Comparison of ENCODE assay signal across 7 mouse cellular contexts in the genomic region with DNA sequence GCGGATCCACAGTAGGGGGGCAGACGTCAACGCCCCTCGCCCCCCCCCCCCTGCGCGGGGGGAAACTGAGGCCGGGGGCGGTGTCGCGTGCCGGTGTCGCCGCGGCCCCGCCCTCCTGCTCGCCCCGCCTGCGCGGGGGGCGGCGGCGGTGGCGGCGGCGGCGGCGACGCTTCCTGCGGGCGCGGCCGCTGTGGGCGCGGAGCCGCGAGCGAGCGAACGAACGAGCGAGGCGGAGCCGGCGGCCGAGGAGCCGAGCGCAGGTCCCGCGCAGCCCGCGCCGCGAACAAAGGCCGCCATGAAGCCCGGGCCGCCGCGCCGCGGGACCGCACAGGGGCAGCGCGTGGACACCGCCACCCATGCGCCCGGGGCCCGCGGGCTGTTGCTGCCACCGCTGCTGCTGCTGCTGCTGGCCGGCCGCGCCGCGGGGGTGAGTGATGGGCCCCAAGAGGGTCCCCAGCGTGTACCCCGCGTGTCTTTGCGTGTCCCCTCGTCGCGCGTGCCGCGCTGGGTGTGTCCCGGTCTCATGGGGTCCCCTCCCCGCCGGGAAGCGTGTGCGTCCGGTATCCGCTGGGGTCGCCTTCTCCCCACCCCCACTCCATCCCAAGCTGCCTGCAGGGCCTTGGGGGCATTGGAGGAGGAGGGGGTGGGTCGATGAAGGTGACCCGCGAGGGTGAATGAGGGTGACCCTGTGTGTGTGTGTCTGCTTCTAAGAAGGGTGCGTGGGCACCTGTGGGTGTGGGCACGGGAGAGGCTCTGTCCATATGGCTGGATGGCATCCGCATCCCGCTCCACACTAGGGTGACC. TPM values are rescaled to one million over a fixed set of nuclear protein-coding genes. Genes with fewer than 3 reads are reported as not detected.
DNase-seq lines count a peak whose midpoint lies in the region; ATAC-seq and TF ChIP-seq lines count a peak whose summit lies in the region.

A gene (plus strand): TSS at position 162 of the 804 bp plus-strand sequence.

- H3K4me2 ChIP-seq in kidney, postnatal 0 days (ENCODE audit: low read length), result peak within 1 kb of the TSS; percentile 96
- H3K4me2 ChIP-seq in stomach, embryonic 16.5 days (ENCODE audit: low read depth, low read length), result peak within 1 kb of the TSS; percentile 90

- WGBS in kidney, postnatal 0 days, result 2% methylated on average over 36 of the region's 99 CpGs
- WGBS in stomach, embryonic 16.5 days, result 2% methylated on average over 71 of the region's 99 CpGs

- no peaks in the 10 kb centered on the region for H3K27me3 ChIP-seq in kidney, postnatal 0 days (ENCODE audit: insufficient read depth, low read length)
- H3K27me3 ChIP-seq in stomach, embryonic 16.5 days (ENCODE audit: control insufficient read depth, insufficient read depth, low read length), result no peaks in the 10 kb centered on the region

- H3K9me3 ChIP-seq in kidney, postnatal 0 days (replicated peaks; ENCODE audit: low read length), result no peaks in the 10 kb centered on the region
- H3K9me3 ChIP-seq in stomach, embryonic 16.5 days (replicated peaks; ENCODE audit: control insufficient read depth, low read length), result no peaks in the 10 kb centered on the region

- TF ChIP-seq CTCF in brain, embryonic 14.5 days (IDR thresholded peaks at IDR 0.05; ENCODE audit: borderline replicate concordance, extremely low read depth, insufficient read depth, insufficient read length), result no peak
- TF ChIP-seq CTCF in kidney, postnatal 0 days (IDR thresholded peaks at IDR 0.05; ENCODE audit: low read depth), result no peak

- H3K27ac ChIP-seq in kidney, postnatal 0 days, result no peak within 1 kb of the TSS
- H3K27ac ChIP-seq in stomach, embryonic 16.5 days (ENCODE audit: low read length), result peak within 1 kb of the TSS; percentile 47; the same call in 1 of the 2 replicates

- H3K36me3 ChIP-seq in kidney, postnatal 0 days (ENCODE audit: insufficient read depth, low read length), result no peaks in the 10 kb centered on the region
- H3K36me3 ChIP-seq in stomach, embryonic 16.5 days (ENCODE audit: control insufficient read depth, insufficient read depth, low read length), result no peaks in the 10 kb centered on the region

- H3K4me3 ChIP-seq in kidney, postnatal 0 days (replicated peaks; ENCODE audit: low read depth, low read length), result peak within 1 kb of the TSS; percentile 78
- H3K4me3 ChIP-seq in stomach, embryonic 16.5 days (replicated peaks; ENCODE audit: low read length), result peak within 1 kb of the TSS; percentile 63

- peaks cover 16% of the 10 kb centered on the region for H3K4me1 ChIP-seq in kidney, postnatal 0 days (replicated peaks; ENCODE audit: insufficient read depth, low read length)
- H3K4me1 ChIP-seq in stomach, embryonic 16.5 days (ENCODE audit: control insufficient read depth, insufficient read depth, low read length), result peaks cover 16% of the 10 kb centered on the region

- peak; percentile 65 for TF ChIP-seq POLR2A in brain, embryonic 14.5 days (IDR thresholded peaks at IDR 0.05; ENCODE audit: borderline replicate concordance, extremely low read depth, insufficient read depth, insufficient read length, poor library complexity, severe bottlenecking)

- no peak for DNase-seq in urinary bladder, adult 2 months (ENCODE audit: low spot score)
- no peak for DNase-seq in urinary bladder, postnatal 36 days (ENCODE audit: low spot score in 2 of 2)
- DNase-seq in brain, embryonic 14.5 days (ENCODE audit: low read depth), result peak; percentile 56
- no peak for DNase-seq in gonadal fat pad, adult 2 months (ENCODE audit: low read depth)
- peak; percentile 43 for DNase-seq in kidney, postnatal 0 days (ENCODE audit: low spot score)
- DNase-seq in lung, postnatal 14 days, result peak; percentile 48

- peak; percentile 34 for ATAC-seq in kidney, postnatal 0 days (replicated peaks; ENCODE audit: low FRiP score, low read depth)
- peak; percentile 32 for ATAC-seq in stomach, embryonic 16.5 days (ENCODE audit: insufficient read depth, low FRiP score)

- H3K9ac ChIP-seq in kidney, postnatal 0 days (ENCODE audit: low read depth, low read length), result peak within 1 kb of the TSS; percentile 79
- H3K9ac ChIP-seq in stomach, embryonic 16.5 days (ENCODE audit: low read length), result peak within 1 kb of the TSS; percentile 88

RNA-seq across cellular contexts. Expression of the gene that starts here (rescaled TPM):
- 33.3 and 63.7 TPM in 2 replicates for polyA plus RNA-seq in urinary bladder, adult 2 months (2012; rRNA removed)
- 137 and 275 TPM in 2 replicates for polyA plus RNA-seq in brain, embryonic 14.5 days (2012; rRNA removed)
- 36.9 and 39.0 TPM in 2 replicates for polyA plus RNA-seq in gonadal fat pad, adult 2 months (2012; rRNA removed)
- 14.9 and 16.2 TPM in 2 replicates for polyA plus RNA-seq in kidney, postnatal 0 days (2015; fragmentation: Nextera tagmentation; extraction: Ambion mirVana)
- polyA plus RNA-seq in stomach, embryonic 16.5 days (2015; fragmentation: Nextera tagmentation; extraction: Ambion mirVana), result 23.2 and 25.2 TPM in 2 replicates

Comparison
In these comparisons a context has a peak if more than half of its experiments do, and no peak if none do; other contexts are left out.
1. DNase-seq: peak in brain, embryonic 14.5 days (single experiment), kidney, postnatal 0 days (single experiment) and lung, postnatal 14 days (single experiment); none in urinary bladder, adult 2 months (single experiment), urinary bladder, postnatal 36 days (0 of 2) and gonadal fat pad, adult 2 months (single experiment).